24 mouse cellular contexts compared by ENCODE assay signal in the genomic region with DNA sequence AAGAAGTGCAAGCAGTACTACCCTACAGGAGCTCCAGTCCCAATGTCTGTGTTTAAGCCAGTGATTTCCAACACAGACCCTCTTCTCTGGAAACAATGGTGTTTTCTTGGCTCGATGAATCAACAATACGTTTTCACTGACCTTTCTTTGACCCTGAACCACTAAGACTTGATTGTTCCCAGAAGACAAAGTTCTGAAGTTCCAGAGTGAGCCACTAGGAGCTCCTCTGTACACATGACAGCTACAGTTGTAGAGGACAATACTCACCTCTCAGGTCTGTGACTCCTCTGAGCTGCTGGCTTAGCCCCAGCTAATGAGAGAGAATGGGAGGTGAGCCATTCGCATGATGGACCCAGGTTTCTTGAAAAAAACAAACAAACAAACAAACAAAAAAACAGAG. TPM values are rescaled to one million over a fixed set of nuclear protein-coding genes. Genes with fewer than 3 reads are reported as not detected.
DNase-seq lines count a peak whose midpoint lies in the region; ATAC-seq and TF ChIP-seq lines count a peak whose summit lies in the region.
"Had no signal": no experiment of that assay in that cellular context is flagged by ENCODE, and none has a peak within 500 bp of the region (broad histone marks: within the 10 kb centered on the region; RNA-seq: fewer than 3 reads in every experiment).

No protein-coding gene starts in this region.

- no peaks in the 10 kb centered on the region for H3K27me3 ChIP-seq in embryonic facial prominence, embryonic 11.5 days (ENCODE audit: control insufficient read depth, insufficient read depth, low read length)
- H3K27me3 ChIP-seq in embryonic facial prominence, embryonic 10.5 days (replicated peaks; ENCODE audit: low read depth, poor library complexity, severe bottlenecking), result no peaks in the 10 kb centered on the region
- no peaks in the 10 kb centered on the region for H3K27me3 ChIP-seq in limb, embryonic 14.5 days (ENCODE audit: control insufficient read depth, insufficient read depth, low read length)
- no peaks in the 10 kb centered on the region for H3K27me3 ChIP-seq in limb, embryonic 10.5 days (ENCODE audit: low read depth, poor library complexity, severe bottlenecking)
- H3K27me3 ChIP-seq in liver, embryonic 12.5 days (replicated peaks), result no peaks in the 10 kb centered on the region
- H3K27me3 ChIP-seq: embryonic facial prominence, embryonic 13.5 days; hindbrain, embryonic 15.5 days had no signal

- ATAC-seq in embryonic facial prominence, embryonic 11.5 days (replicated peaks; ENCODE audit: insufficient number of reproducible peaks, low FRiP score, low TSS enrichment, low read depth), result no peak
- no peak for ATAC-seq in limb, embryonic 14.5 days (ENCODE audit: low FRiP score, low read depth)
- no peak for ATAC-seq in liver, embryonic 12.5 days
- ATAC-seq: intestine, postnatal 0 days; midbrain, embryonic 16.5 days had no signal

- no peak overlapping the region for H3K4me2 ChIP-seq in embryonic facial prominence, embryonic 11.5 days (ENCODE audit: low read depth, low read length)
- H3K4me2 ChIP-seq in limb, embryonic 14.5 days (replicated peaks; ENCODE audit: low read depth, low read length, severe bottlenecking), result no peak overlapping the region
- H3K4me2 ChIP-seq in liver, embryonic 12.5 days, result no peak overlapping the region
- H3K4me2 ChIP-seq: embryonic facial prominence, embryonic 13.5 days; heart, embryonic 11.5 days; hindbrain, embryonic 15.5 days; lung, embryonic 14.5 days had no signal

- no peaks in the 10 kb centered on the region for H3K9me3 ChIP-seq in embryonic facial prominence, embryonic 11.5 days (replicated peaks; ENCODE audit: control insufficient read depth, low read length)
- no peaks in the 10 kb centered on the region for H3K9me3 ChIP-seq in embryonic facial prominence, embryonic 10.5 days
- no peaks in the 10 kb centered on the region for H3K9me3 ChIP-seq in limb, embryonic 14.5 days (ENCODE audit: control insufficient read depth, low read length)
- no peaks in the 10 kb centered on the region for H3K9me3 ChIP-seq in limb, embryonic 10.5 days (replicated peaks)
- no peaks in the 10 kb centered on the region for H3K9me3 ChIP-seq in liver, embryonic 12.5 days (replicated peaks)
- H3K9me3 ChIP-seq: embryonic facial prominence, embryonic 13.5 days; hindbrain, embryonic 15.5 days had no signal

- peak; percentile 47 for DNase-seq in embryonic facial prominence, embryonic 11.5 days (ENCODE audit: low spot score)
- no peak for DNase-seq in embryonic facial prominence, embryonic 10.5 days (ENCODE audit: low spot score)
- DNase-seq in limb, embryonic 14.5 days (ENCODE audit: low spot score), result peak; percentile 3
- DNase-seq in limb, embryonic 10.5 days (ENCODE audit: low spot score), result no peak
- DNase-seq in embryo, embryonic 10.5 days (ENCODE audit: low spot score), result peak; percentile 75
- DNase-seq in retina, postnatal 1 day, result peak; percentile 73
- no peak for DNase-seq in gastrocnemius, adult 8-10 months (ENCODE audit: low spot score in 2 of 2)
- DNase-seq: cerebellum, postnatal 10 days; heart, postnatal 14 days; kidney, postnatal 10 days; lung, embryonic 14.5 days; right cerebral cortex, postnatal 25 days had no signal

- TF ChIP-seq POLR2A in limb, embryonic 14.5 days (IDR thresholded peaks at IDR 0.05; ENCODE audit: borderline replicate concordance, extremely low read depth, insufficient read depth, insufficient read length), result no peak

- H3K27ac ChIP-seq in embryonic facial prominence, embryonic 11.5 days (replicated peaks; ENCODE audit: low read depth, low read length), result no peak overlapping the region
- H3K27ac ChIP-seq in embryonic facial prominence, embryonic 10.5 days (replicated peaks), result no peak overlapping the region
- no peak overlapping the region for H3K27ac ChIP-seq in limb, embryonic 14.5 days (replicated peaks; ENCODE audit: low read depth, low read length)
- no peak overlapping the region for H3K27ac ChIP-seq in limb, embryonic 10.5 days
- H3K27ac ChIP-seq in liver, embryonic 12.5 days, result no peak overlapping the region
- H3K27ac ChIP-seq: embryonic facial prominence, embryonic 13.5 days; hindbrain, embryonic 15.5 days; macrophage had no signal

- H3K36me3 ChIP-seq in embryonic facial prominence, embryonic 11.5 days (replicated peaks; ENCODE audit: control insufficient read depth, insufficient read depth, low read depth, low read length), result no peaks in the 10 kb centered on the region
- no peaks in the 10 kb centered on the region for H3K36me3 ChIP-seq in embryonic facial prominence, embryonic 10.5 days (replicated peaks)
- H3K36me3 ChIP-seq in limb, embryonic 14.5 days (ENCODE audit: control insufficient read depth, insufficient read depth, low read length), result no peaks in the 10 kb centered on the region
- no peaks in the 10 kb centered on the region for H3K36me3 ChIP-seq in limb, embryonic 10.5 days
- H3K36me3 ChIP-seq in liver, embryonic 12.5 days, result no peaks in the 10 kb centered on the region
- H3K36me3 ChIP-seq: embryonic facial prominence, embryonic 13.5 days; hindbrain, embryonic 15.5 days had no signal

- no peaks in the 10 kb centered on the region for H3K4me1 ChIP-seq in embryonic facial prominence, embryonic 11.5 days (ENCODE audit: control insufficient read depth, insufficient read depth, low read length)
- no peaks in the 10 kb centered on the region for H3K4me1 ChIP-seq in embryonic facial prominence, embryonic 10.5 days
- H3K4me1 ChIP-seq in limb, embryonic 14.5 days (ENCODE audit: control insufficient read depth, insufficient read depth, low read length), result no peaks in the 10 kb centered on the region
- H3K4me1 ChIP-seq in limb, embryonic 10.5 days, result no peaks in the 10 kb centered on the region; the same call in 1 of the 2 replicates
- no peaks in the 10 kb centered on the region for H3K4me1 ChIP-seq in liver, embryonic 12.5 days
- H3K4me1 ChIP-seq: embryonic facial prominence, embryonic 13.5 days; hindbrain, embryonic 15.5 days had no signal

- no peak overlapping the region for H3K4me3 ChIP-seq in embryonic facial prominence, embryonic 11.5 days (ENCODE audit: low read depth, low read length)
- no peak overlapping the region for H3K4me3 ChIP-seq in embryonic facial prominence, embryonic 10.5 days
- H3K4me3 ChIP-seq in limb, embryonic 14.5 days (replicated peaks; ENCODE audit: low read length), result no peak overlapping the region
- no peak overlapping the region for H3K4me3 ChIP-seq in limb, embryonic 10.5 days
- H3K4me3 ChIP-seq in liver, embryonic 12.5 days, result no peak overlapping the region
- H3K4me3 ChIP-seq: embryonic facial prominence, embryonic 13.5 days; hindbrain, embryonic 15.5 days had no signal

- H3K9ac ChIP-seq in embryonic facial prominence, embryonic 11.5 days (replicated peaks; ENCODE audit: low read length), result no peak overlapping the region
- no peak overlapping the region for H3K9ac ChIP-seq in limb, embryonic 14.5 days (ENCODE audit: low read depth, low read length, severe bottlenecking)
- H3K9ac ChIP-seq in liver, embryonic 12.5 days, result no peak overlapping the region
- H3K9ac ChIP-seq: embryonic facial prominence, embryonic 13.5 days; hindbrain, embryonic 15.5 days; lung, embryonic 14.5 days had no signal

- WGBS in embryonic facial prominence, embryonic 11.5 days, result 23% methylated on average over 3 of the region's 3 CpGs
- WGBS in embryonic facial prominence, embryonic 10.5 days, result 22% methylated on average over 3 of the region's 3 CpGs
- WGBS in limb, embryonic 14.5 days, result 43% methylated on average over 3 of the region's 3 CpGs
- WGBS in limb, embryonic 10.5 days, result 42% methylated on average over 3 of the region's 3 CpGs
- 29% methylated on average over 3 of the region's 3 CpGs for WGBS in liver, embryonic 12.5 days (ENCODE audit: insufficient replicate concordance)

RNA-seq across cellular contexts. Expression of a gene that starts 9.6 kb away (rescaled TPM):
- polyA plus RNA-seq in embryonic facial prominence, embryonic 11.5 days (2014; fragmentation: Nextera tagmentation; extraction: Ambion mirVana), result not detected in 2 replicates
- polyA plus RNA-seq in embryonic facial prominence, embryonic 10.5 days (2016; fragmentation: Nextera tagmentation; extraction: Ambion mirVana), result not detected in 2 replicates
- not detected in 2 replicates for polyA plus RNA-seq in limb, embryonic 14.5 days (2012; rRNA removed)
- not detected in 2 replicates for polyA plus RNA-seq in limb, embryonic 14.5 days (2014; fragmentation: Nextera tagmentation; extraction: Ambion mirVana)
- not detected in 2 replicates for polyA plus RNA-seq in limb, embryonic 10.5 days (2016; fragmentation: Nextera tagmentation; extraction: Ambion mirVana)
- polyA plus RNA-seq in liver, embryonic 12.5 days (2016; fragmentation: Nextera tagmentation; extraction: Ambion mirVana), result not detected in 2 replicates
- under 1 TPM in 1 of 4 experiments, not detected in 3; 0.27 TPM for total RNA-seq in gastrocnemius, adult 8-10 months (2022)
- total RNA-seq: heart, postnatal 14 days; layer of hippocampus, postnatal 25 days; left cerebral cortex, postnatal 25 days; liver, adult 2 months had no signal
- polyA plus RNA-seq: embryonic facial prominence, embryonic 13.5 days; gonadal fat pad, adult 2 months; heart, embryonic 11.5 days; hindbrain, embryonic 15.5 days; intestine, postnatal 0 days; liver, adult 2 months; lung, embryonic 14.5 days; macrophage; midbrain, embryonic 16.5 days; testis, adult 2 months had no signal

RNA-seq across cellular contexts. Expression of a gene that starts 47.3 kb away (rescaled TPM):
- not detected in 2 replicates for polyA plus RNA-seq in embryonic facial prominence, embryonic 11.5 days (2014; fragmentation: Nextera tagmentation; extraction: Ambion mirVana)
- polyA plus RNA-seq in embryonic facial prominence, embryonic 10.5 days (2016; fragmentation: Nextera tagmentation; extraction: Ambion mirVana), result not detected in 2 replicates
- not detected in 2 replicates for polyA plus RNA-seq in limb, embryonic 14.5 days (2012; rRNA removed)
- not detected in 2 replicates for polyA plus RNA-seq in limb, embryonic 14.5 days (2014; fragmentation: Nextera tagmentation; extraction: Ambion mirVana)
- polyA plus RNA-seq in limb, embryonic 10.5 days (2016; fragmentation: Nextera tagmentation; extraction: Ambion mirVana), result not detected in 2 replicates
- not detected in 2 replicates for polyA plus RNA-seq in liver, embryonic 12.5 days (2016; fragmentation: Nextera tagmentation; extraction: Ambion mirVana)
- total RNA-seq in gastrocnemius, adult 8-10 months (2022), result not detected
- total RNA-seq: heart, postnatal 14 days; layer of hippocampus, postnatal 25 days; left cerebral cortex, postnatal 25 days; liver, adult 2 months had no signal
- polyA plus RNA-seq: embryonic facial prominence, embryonic 13.5 days; gonadal fat pad, adult 2 months; heart, embryonic 11.5 days; hindbrain, embryonic 15.5 days; intestine, postnatal 0 days; liver, adult 2 months; lung, embryonic 14.5 days; macrophage; midbrain, embryonic 16.5 days had no signal

Comparison
In these comparisons a context has a peak if more than half of its experiments do, and no peak if none do; other contexts are left out.
1. DNase-seq: peak in embryonic facial prominence, embryonic 11.5 days (single experiment), limb, embryonic 14.5 days (single experiment), embryo, embryonic 10.5 days (single experiment) and retina, postnatal 1 day (single experiment); none in embryonic facial prominence, embryonic 10.5 days (single experiment), limb, embryonic 10.5 days (single experiment) and gastrocnemius, adult 8-10 months (0 of 2).